Mouse (Mus musculus): ENCODE measurements around the gene Rac2.
A peak's percentile ranks its signal among the peaks of the same experiment; 100 is the strongest.

Rac2 gene

DNA sequence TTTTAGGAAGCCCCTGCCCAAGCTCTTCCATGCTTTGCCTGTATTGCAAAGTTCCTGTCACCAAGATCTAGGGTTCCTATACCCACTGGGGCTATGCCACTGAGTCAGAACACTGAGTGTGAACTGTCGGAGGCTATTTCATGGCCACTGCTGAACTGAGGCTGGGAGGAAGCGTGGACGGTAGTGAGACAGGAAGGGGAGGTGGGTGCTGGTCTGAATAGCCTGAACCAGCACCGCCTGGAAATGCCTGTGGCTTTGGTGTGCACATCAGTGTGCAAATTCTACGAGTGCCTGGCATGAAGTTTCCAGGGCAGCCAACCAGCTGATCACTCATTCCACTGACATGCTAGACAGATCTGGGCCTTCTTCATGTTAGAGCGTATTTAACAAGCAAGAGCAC, 50.7 kb downstream of the Rac2 start:
- no peak for DNase-seq (ENCODE audit: low read depth, low spot score)

DNA sequence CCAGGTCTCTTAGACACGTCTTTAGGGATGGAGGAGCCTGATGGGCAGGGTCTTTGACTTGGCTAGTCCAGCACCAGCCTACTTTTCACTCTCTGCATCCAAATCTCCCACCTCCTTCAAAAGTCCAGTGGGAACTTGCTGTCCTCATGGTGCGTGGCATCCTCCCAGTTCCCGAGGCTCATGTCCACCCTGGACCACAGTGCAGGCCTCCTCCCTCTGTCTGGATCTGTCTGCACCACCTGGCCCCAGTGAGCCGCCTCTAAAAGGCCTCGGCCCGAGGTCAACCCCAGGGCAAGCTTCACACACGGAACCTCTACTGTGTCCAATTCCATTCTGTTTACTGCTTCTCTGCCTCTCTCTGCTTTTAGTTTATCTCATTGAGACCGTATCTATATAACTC, 51.3 kb downstream of the Rac2 start:
- DNase-seq (ENCODE audit: low read depth, low spot score), result no peak

DNA sequence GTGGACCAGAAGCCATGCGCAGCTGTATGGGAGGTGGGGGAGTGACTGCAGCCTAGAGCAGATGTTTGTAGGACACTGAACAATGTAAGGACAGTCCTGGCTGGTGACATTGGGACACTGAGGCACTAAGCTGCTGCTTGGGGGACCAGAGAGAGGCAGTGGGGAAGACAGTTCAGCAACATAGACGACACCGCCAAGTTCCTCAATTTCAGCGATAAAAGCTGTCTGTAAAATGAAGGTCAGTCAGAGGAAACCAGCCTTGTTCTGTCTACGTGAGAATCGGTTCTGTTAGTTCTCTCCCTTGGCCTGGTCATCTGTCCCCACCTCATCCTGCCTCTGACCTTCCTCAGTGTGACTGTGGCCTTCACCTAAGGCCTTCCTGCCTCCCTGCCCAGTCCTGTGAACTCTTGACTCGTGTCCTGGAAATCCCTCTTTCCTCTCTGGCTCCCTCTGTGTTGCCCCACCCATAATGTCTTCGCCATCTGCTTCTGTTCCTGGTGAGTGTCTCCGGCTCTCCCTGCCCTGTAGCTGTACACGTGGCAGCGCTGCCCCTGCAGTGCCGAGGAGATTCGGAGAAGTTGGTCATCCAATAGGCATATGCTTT, 52.4 kb downstream of the Rac2 start:
- no peak for DNase-seq (ENCODE audit: low read depth, low spot score)

DNA sequence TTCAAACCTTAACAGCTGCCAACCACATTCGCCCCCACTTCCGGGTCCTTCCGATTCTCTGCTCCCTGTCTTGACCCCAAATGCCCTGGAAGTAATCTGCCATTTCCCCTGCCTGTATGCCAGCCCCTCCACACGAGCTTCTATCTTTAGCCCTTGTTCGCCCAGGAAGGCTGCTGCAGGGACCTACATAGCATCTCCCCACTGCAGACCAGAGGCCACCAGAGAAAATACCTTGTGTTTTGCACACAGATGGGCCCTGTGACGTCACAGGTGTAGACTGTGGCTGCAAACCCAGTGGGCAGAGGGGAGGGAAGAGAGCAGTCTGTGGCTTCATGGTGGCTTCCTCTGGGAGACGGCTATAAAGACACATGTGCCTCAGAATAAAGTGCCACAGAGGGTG, 54.4 kb downstream of the Rac2 start:
- no peak for DNase-seq (ENCODE audit: low read depth, low spot score)

- DNase-seq (ENCODE audit: low read depth, low spot score), result no peak
These were observed 56.8 kb downstream of the Rac2 start for GRCm38 (mm10) chr15:78515759-78516158.

DNA sequence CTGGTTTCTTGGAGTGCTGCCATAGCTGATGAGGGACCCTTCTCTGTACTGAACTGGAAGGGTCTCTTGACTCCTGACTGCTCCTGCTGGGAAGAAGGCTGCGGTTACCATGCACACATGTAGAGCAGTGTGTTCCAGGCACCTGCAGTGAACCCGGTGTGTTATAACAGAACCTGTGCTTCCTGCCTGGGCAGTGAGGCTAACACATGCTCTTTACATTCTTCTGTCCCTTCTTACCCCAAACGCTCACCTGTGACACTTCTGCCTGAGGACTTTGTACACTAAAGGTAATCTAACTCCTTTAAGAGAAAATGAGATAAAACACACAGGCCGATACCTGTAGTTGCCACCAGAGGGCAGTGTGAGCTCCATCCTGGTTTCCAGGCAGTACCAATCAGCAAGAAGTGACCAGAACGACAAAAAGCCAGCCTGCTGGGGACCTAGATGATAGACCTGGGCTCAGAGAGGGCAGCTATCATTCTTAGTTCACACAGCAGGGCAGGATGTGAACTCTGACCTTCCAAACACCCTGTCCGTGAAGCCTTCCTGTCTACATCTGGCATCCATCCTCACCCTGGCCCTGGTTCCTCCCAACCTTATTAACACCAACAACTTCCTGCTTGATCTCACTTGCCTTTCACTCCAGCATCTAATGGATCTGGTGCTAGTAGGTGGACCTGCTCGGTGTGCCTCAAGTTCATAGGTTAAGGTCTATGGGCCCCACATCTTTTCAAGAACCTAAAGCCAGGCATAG, 58.0 kb downstream of the Rac2 start:
- peak; percentile 82 for DNase-seq (ENCODE audit: low read depth, low spot score)

- no peak for DNase-seq (ENCODE audit: low read depth, low spot score)
These were observed 59.6 kb downstream of the Rac2 start for GRCm38 (mm10) chr15:78513019-78513418.

GRCm38 (mm10) chr15:78511951-78512350, 60.6 kb downstream of the Rac2 start:
- DNase-seq (ENCODE audit: low read depth, low spot score), result no peak

DNA sequence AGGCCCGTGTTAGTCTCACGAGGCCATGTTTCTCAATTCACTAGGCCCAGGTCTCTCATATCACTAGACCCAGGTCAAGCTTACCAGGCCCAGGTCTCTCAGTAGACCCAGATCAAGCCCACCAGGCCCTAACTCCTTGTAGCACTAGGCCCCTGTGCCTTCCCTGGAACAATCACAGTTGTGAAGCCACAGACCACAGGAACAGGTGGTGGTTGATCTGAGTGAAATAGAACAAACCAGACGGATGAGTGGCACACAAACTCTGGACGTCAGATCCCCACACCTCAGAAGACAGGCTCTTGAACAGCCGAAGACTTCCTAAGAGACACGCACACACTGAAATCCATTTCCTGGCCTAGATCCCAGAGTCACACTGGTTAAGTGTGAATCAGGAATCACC, 61.8 kb downstream of the Rac2 start:
- no peak for DNase-seq (ENCODE audit: low read depth, low spot score)

DNA sequence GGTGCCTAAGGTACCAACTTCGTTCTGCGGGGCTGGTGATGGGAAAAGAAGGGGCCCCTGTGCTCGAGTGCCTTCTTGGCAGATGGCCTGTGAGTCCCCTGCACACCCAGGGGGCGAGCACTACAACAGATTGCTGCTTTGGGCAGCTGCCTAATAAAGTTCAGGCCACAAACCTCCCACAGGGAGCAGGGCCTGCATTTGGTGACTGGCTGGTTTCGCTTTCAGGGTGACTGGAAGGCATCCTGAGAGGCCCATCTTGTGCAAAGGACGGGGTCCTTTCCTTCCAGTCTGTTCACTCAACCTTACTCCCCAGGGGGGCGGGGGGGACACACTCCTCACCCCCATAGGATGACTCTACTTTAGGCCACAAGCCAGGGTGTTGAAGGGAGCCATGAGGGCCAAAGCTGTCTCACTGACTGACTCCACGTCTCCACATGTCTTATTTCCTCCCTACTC, 62.4 kb downstream of the Rac2 start:
- no peak for DNase-seq (ENCODE audit: low read depth, low spot score)

GRCm38 (mm10) chr15:78509297-78509899, 63.2 kb downstream of the Rac2 start:
- peak; percentile 58 for DNase-seq (ENCODE audit: low read depth, low spot score)
